Mouse (Mus musculus): ENCODE data around the gene Sez6.

Gene Sez6

GRCm38 (mm10) chr11:77981609-77982440 lies 51.2 kb downstream of the Sez6 start:
- peak; percentile 70 for DNase-seq (ENCODE audit: low spot score)

GRCm38 (mm10) chr11:77982441-77982905 lies 51.9 kb downstream of the Sez6 start, which contains the start of gene Phf12:
Gene Phf12 (plus strand): TSS chr11:77982754.
- DNase-seq (ENCODE audit: low spot score): peak; percentile 98

- DNase-seq (ENCODE audit: low spot score): peak; percentile 36
Measured at GRCm38 (mm10) chr11:77983191-77983936, 52.8 kb downstream of the Sez6 start.

GRCm38 (mm10) chr11:77983937-77984835 lies 53.6 kb downstream of the Sez6 start:
- DNase-seq (ENCODE audit: low spot score): peak; percentile 54

- DNase-seq (ENCODE audit: low spot score): peak; percentile 35
Measured at GRCm38 (mm10) chr11:77984836-77985231, 54.2 kb downstream of the Sez6 start.

GRCm38 (mm10) chr11:77985541-77986065 lies 55.0 kb downstream of the Sez6 start:
- no peak for DNase-seq (ENCODE audit: low spot score)

GRCm38 (mm10) chr11:77989071-77989690 lies 58.6 kb downstream of the Sez6 start:
- DNase-seq (ENCODE audit: low spot score): no peak

GRCm38 (mm10) chr11:77995556-77995955 lies 65.0 kb downstream of the Sez6 start:
- DNase-seq (ENCODE audit: low spot score): no peak

GRCm38 (mm10) chr11:78006446-78006845 lies 75.8 kb downstream of the Sez6 start:
- no peak for DNase-seq (ENCODE audit: low spot score)

- peak; percentile 70 for DNase-seq (ENCODE audit: low spot score)
Measured at GRCm38 (mm10) chr11:78019676-78020075, 89.1 kb downstream of the Sez6 start.

- no peak for DNase-seq (ENCODE audit: low spot score)
Measured at GRCm38 (mm10) chr11:78023607-78024006, 93.0 kb downstream of the Sez6 start.

Measured in urinary bladder, postnatal 25 days (tissue).